Mouse (Mus musculus): Measurements from ENCODE around the gene Zfp950. TPM values are rescaled to one million over a fixed set of nuclear protein-coding genes. Genes with fewer than 3 reads are reported as not detected.

Gene Zfp950
- polyA plus RNA-seq, 1 experiment from 2014 or later = 56.7 TPM

DNA sequence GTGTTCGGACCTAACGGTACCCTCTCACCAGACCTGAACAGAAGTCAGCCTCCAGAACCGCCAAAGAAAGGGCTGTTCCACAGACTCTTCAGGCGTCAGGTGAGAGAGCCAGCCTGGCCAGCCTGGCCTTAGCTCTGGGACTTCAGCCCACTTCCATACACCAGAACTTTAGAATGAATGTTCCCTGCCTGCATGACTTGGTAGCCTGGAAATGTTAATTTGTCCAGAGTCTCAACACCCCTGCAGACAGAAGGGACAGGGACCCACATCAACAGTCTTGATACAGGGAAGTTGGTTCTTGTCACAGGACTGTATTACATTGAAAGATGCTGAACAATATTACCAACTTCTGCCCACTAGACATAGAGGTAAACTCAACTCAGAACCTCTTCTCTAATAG is 50.1 kb downstream of the Zfp950 start:
- H3K36me3 ChIP-seq = peaks cover 38% of the 10 kb centered on the region; the same call in 1 of the 2 replicates
- H3K27me3 ChIP-seq = no peaks in the 10 kb centered on the region
- no peak overlapping the region for H3K9ac ChIP-seq
- H3K9me3 ChIP-seq = no peaks in the 10 kb centered on the region
- 87% methylated on average over 4 of the region's 4 CpGs for WGBS
- no peak overlapping the region for H3K4me2 ChIP-seq
- no peak for ATAC-seq (ENCODE audit: insufficient number of reproducible peaks, insufficient read depth, low FRiP score, low TSS enrichment, low read depth)
- H3K27ac ChIP-seq = no peak overlapping the region
- H3K4me1 ChIP-seq = no peaks in the 10 kb centered on the region
- no peak overlapping the region for H3K4me3 ChIP-seq

DNA sequence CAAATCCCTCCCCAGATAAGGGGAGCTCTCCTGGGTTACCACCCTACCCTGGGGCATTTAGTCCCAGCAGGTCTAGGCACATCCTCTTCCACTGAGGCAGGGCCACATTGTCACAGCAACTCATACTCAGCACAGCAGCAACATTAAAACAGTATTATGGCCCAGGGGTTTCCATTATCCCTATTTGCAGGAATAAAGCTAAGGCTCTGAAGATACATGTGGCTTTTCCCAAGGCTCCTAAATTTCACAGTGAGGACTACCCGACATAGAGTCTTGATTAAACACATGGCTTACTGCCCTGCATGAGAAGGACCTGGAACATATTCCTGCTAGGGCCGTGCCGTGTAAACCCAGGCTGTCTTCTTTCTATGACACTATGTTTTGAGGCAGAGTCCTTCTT is 51.6 kb downstream of the Zfp950 start:
- Histone ChIP-seq H3K27me3 (no peaks in the 10 kb centered on the region), H3K4me2 (no peak overlapping the region), H3K27ac (no peak overlapping the region), H3K9me3 (no peaks in the 10 kb centered on the region), H3K4me1 (no peaks in the 10 kb centered on the region), H3K36me3 (peaks cover 36% of the 10 kb centered on the region; the same call in 1 of the 2 replicates), H3K4me3 (no peak overlapping the region), H3K9ac (no peak overlapping the region)
- no peak for ATAC-seq (ENCODE audit: insufficient number of reproducible peaks, insufficient read depth, low FRiP score, low TSS enrichment, low read depth)
- WGBS = 79% methylated on average over 3 of the region's 3 CpGs

DNA sequence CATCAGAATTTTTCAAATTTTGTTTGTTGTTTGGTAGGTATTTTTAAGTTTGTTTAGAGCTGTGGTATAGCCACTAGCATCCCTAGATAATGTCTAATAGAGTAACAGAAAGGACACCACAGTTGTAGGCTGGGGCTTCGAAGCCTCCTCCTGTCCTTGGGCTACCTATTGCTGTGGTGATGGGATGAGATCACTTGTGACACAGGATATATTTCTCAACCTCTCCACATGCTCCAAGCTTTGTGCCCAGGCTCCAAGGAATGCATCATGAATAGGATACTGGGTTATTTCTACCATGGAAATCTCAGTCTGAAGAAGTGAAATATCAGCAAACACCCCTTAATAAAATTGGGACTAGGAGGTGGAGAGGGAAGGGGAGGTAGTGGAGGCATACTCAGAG is 52.9 kb downstream of the Zfp950 start:
- peaks cover 26% of the 10 kb centered on the region; the same call in 1 of the 2 replicates for H3K36me3 ChIP-seq
- H3K9ac ChIP-seq = no peak overlapping the region
- no peaks in the 10 kb centered on the region for H3K27me3 ChIP-seq
- no peak overlapping the region for H3K27ac ChIP-seq
- no peak for ATAC-seq (ENCODE audit: insufficient number of reproducible peaks, insufficient read depth, low FRiP score, low TSS enrichment, low read depth)
- no peak overlapping the region for H3K4me3 ChIP-seq
- H3K9me3 ChIP-seq = no peaks in the 10 kb centered on the region
- WGBS = 92% methylated on average over 1 of the region's 1 CpGs
- no peak overlapping the region for H3K4me2 ChIP-seq
- H3K4me1 ChIP-seq = no peaks in the 10 kb centered on the region

DNA sequence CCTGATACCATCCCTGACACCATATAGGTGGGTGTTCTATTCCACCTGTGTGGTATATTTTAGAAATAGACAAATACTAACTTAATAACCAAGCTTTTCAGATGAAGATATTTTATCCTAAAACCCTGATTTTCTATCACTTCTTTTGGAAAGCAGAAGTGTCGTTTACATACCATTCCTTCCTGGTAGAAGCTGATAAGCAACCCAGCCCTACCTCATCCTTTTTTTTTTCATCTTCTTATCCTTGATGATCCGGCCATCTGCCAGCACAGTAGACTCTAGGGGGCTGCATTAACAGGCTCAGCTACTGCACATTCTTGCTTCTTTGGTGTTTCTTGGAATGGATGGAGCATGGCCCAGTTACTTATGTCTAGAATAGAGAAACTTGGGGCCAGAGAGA is 55.4 kb downstream of the Zfp950 start:
- no peak overlapping the region for H3K4me3 ChIP-seq
- ATAC-seq (ENCODE audit: insufficient number of reproducible peaks, insufficient read depth, low FRiP score, low TSS enrichment, low read depth) = no peak

DNA sequence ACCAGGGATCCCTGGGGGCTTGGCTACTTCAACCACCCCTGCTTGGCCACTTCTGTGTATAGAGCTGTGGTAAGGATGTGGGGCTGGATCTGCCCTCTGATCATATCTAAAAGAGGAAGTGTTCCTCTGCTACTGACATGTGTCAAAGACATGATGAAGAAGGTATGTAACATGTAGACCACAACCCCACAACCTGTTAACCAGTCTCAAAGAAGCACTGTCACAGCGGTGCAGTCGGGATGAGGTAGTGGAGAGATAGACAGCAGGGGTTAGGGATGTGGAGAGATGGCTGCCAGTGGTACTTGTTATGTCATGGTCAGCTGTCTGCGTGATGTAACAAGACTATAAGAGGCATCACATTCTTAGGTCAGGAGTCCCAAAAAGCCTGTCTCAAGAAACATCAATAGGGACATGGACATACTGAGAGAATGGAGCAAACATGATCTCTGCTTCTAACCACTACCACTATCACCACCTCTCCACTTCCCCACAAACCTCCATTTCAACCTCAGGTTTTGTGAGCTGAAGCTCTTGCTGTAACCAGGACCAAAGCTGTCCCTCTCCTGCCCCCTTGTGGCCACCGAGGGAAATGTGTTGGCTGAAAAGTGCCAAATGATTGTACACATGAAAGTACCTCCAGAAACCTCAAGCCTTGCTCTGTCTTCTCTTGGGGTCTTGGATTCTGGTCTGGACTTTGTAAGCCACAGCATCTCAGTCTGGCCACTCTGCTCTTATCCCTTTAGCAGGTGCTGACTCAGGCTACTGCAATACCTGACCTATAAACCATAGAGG is 56.3 kb downstream of the Zfp950 start:
- H3K4me3 ChIP-seq = no peak overlapping the region
- H3K9ac ChIP-seq = no peak overlapping the region
- peaks cover 16% of the 10 kb centered on the region; the same call in 1 of the 2 replicates for H3K36me3 ChIP-seq
- 46% methylated on average over 4 of the region's 4 CpGs for WGBS
- no peak overlapping the region for H3K27ac ChIP-seq
- H3K27me3 ChIP-seq = no peaks in the 10 kb centered on the region
- H3K4me2 ChIP-seq = no peak overlapping the region
- no peaks in the 10 kb centered on the region for H3K9me3 ChIP-seq
- no peaks in the 10 kb centered on the region for H3K4me1 ChIP-seq
- ATAC-seq (ENCODE audit: insufficient number of reproducible peaks, insufficient read depth, low FRiP score, low TSS enrichment, low read depth) = 0 out of 2 replicates have a peak, but pooled peaks have one; percentile 32

More for the DNA sequence above, 55.4 kb downstream of the Zfp950 start:
- no peaks in the 10 kb centered on the region for H3K9me3 ChIP-seq
- no peaks in the 10 kb centered on the region for H3K27me3 ChIP-seq
- no peaks in the 10 kb centered on the region for H3K4me1 ChIP-seq
- H3K9ac ChIP-seq = no peak overlapping the region
- peaks cover 25% of the 10 kb centered on the region for H3K36me3 ChIP-seq
- no peak overlapping the region for H3K27ac ChIP-seq
- H3K4me2 ChIP-seq = no peak overlapping the region
- whole genome bisulfite sequencing = 84% methylated on average over 2 of the region's 2 CpGs

DNA sequence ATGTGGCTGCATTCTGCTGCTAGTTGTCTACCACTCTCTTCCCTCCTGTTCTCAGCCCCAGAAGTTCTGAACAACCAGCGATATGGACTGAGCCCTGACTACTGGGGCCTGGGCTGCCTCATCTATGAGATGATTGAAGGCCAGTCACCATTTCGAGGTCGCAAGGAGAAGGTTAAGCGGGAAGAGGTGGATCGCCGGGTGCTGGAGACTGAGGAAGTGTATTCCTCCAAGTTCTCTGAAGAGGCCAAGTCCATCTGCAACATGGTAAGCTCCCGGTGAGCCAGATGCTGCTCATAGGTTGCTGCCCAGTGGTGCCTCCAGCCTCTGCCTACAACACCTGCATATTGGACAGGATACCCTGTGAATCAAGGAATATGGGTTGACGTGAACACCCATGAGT is 57.6 kb downstream of the Zfp950 start:
- ATAC-seq (ENCODE audit: insufficient number of reproducible peaks, insufficient read depth, low FRiP score, low TSS enrichment, low read depth) = no peak
- no peak overlapping the region for H3K4me3 ChIP-seq
- H3K4me1 ChIP-seq = no peaks in the 10 kb centered on the region
- no peaks in the 10 kb centered on the region for H3K9me3 ChIP-seq
- no peak overlapping the region for H3K27ac ChIP-seq
- H3K9ac ChIP-seq = no peak overlapping the region
- 91% methylated on average over 8 of the region's 8 CpGs for WGBS
- peaks cover 20% of the 10 kb centered on the region; the same call in 1 of the 2 replicates for H3K36me3 ChIP-seq
- H3K4me2 ChIP-seq = no peak overlapping the region
- H3K27me3 ChIP-seq = no peaks in the 10 kb centered on the region

GRCm38 (mm10) chr19:61080251-61080749 is 60.3 kb downstream of the Zfp950 start:
- Histone ChIP-seq H3K9me3 (no peaks in the 10 kb centered on the region), H3K36me3 (peaks cover 15% of the 10 kb centered on the region; the same call in 1 of the 2 replicates), H3K4me2 (no peak overlapping the region), H3K4me3 (no peak overlapping the region), H3K27ac (no peak overlapping the region), H3K4me1 (no peaks in the 10 kb centered on the region), H3K9ac (no peak overlapping the region), H3K27me3 (no peaks in the 10 kb centered on the region)
- 92% methylated on average over 5 of the region's 5 CpGs for WGBS
- no peak for ATAC-seq (ENCODE audit: insufficient number of reproducible peaks, insufficient read depth, low FRiP score, low TSS enrichment, low read depth)

GRCm38 (mm10) chr19:61078622-61079021 is 62.0 kb downstream of the Zfp950 start:
- no peak overlapping the region for H3K27ac ChIP-seq
- no peaks in the 10 kb centered on the region for H3K4me1 ChIP-seq
- H3K4me3 ChIP-seq = no peak overlapping the region
- peaks cover 19% of the 10 kb centered on the region for H3K36me3 ChIP-seq
- 90% methylated on average over 3 of the region's 3 CpGs for WGBS
- ATAC-seq (ENCODE audit: insufficient number of reproducible peaks, insufficient read depth, low FRiP score, low TSS enrichment, low read depth) = no peak
- no peak overlapping the region for H3K4me2 ChIP-seq
- no peaks in the 10 kb centered on the region for H3K27me3 ChIP-seq
- H3K9me3 ChIP-seq = no peaks in the 10 kb centered on the region
- H3K9ac ChIP-seq = no peak overlapping the region

DNA sequence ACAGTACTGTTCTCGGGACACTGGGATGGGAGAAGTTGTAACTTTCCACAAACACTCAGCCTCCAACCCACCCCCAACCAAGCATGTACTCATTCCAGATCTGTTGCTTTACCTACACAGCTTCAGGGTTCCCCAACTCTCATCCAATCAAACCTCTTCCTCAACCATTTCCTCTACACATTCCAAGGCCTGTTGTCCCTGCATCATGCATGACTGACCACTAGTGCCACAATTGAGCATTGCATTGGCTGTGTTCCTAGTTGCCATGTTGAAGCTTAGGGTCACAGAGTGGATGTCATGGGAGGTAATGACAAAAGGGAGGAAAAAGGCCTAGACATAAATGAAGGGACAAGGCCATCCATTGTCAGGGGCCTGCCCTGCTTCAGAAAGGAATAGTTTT is 75.6 kb downstream of the Zfp950 start:
- 94% methylated on average over 1 of the region's 1 CpGs for WGBS
- no peak overlapping the region for H3K27ac ChIP-seq
- ATAC-seq (ENCODE audit: insufficient number of reproducible peaks, insufficient read depth, low FRiP score, low TSS enrichment, low read depth) = no peak

GRCm38 (mm10) chr19:61064386-61064785 is 76.3 kb downstream of the Zfp950 start:
- no peak overlapping the region for H3K9ac ChIP-seq
- no peaks in the 10 kb centered on the region for H3K27me3 ChIP-seq
- 99% methylated on average over 3 of the region's 3 CpGs for WGBS
- H3K4me2 ChIP-seq = no peak overlapping the region
- no peak for ATAC-seq (ENCODE audit: insufficient number of reproducible peaks, insufficient read depth, low FRiP score, low TSS enrichment, low read depth)
- H3K4me1 ChIP-seq = no peaks in the 10 kb centered on the region
- no peak overlapping the region for H3K27ac ChIP-seq
- no peaks in the 10 kb centered on the region for H3K36me3 ChIP-seq
- no peaks in the 10 kb centered on the region for H3K9me3 ChIP-seq
- H3K4me3 ChIP-seq = no peak overlapping the region

More for the DNA sequence above, 75.6 kb downstream of the Zfp950 start:
- H3K4me3 ChIP-seq = no peak overlapping the region
- H3K4me1 ChIP-seq = no peaks in the 10 kb centered on the region
- H3K9me3 ChIP-seq = no peaks in the 10 kb centered on the region
- H3K4me2 ChIP-seq = no peak overlapping the region
- no peak overlapping the region for H3K9ac ChIP-seq
- H3K36me3 ChIP-seq = no peaks in the 10 kb centered on the region
- no peaks in the 10 kb centered on the region for H3K27me3 ChIP-seq

DNA sequence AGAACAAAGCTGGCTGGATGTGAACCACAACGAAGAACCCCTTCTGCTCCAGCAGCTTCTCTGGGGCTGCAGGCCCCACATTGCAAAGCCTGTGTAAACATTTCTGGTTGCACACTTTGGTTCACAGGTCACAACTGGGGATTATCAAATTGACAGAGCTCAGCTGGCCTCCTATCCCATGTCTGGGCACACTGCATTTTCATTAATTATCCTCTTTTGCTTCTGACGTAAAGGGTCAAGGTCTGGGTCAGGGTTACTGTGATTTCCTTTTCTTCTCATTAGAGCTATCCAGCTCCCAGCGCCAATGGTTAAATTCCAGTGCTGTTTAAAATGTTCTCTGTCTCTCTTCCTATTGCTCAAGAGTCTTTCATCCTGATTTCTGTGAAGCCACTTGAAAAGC is 83.1 kb downstream of the Zfp950 start:
- Histone ChIP-seq H3K4me2 (no peak overlapping the region), H3K9ac (no peak overlapping the region), H3K4me3 (no peak overlapping the region), H3K27ac (no peak overlapping the region), H3K4me1 (no peaks in the 10 kb centered on the region), H3K27me3 (no peaks in the 10 kb centered on the region), H3K9me3 (no peaks in the 10 kb centered on the region; the same call in 1 of the 2 replicates), H3K36me3 (no peaks in the 10 kb centered on the region; the same call in 1 of the 2 replicates)
- no peak for ATAC-seq (ENCODE audit: insufficient number of reproducible peaks, insufficient read depth, low FRiP score, low TSS enrichment, low read depth)
- 24% methylated on average over 3 of the region's 3 CpGs for WGBS
